Mouse (Mus musculus): ENCODE data around the gene Crlf1. TPM values are rescaled to one million over a fixed set of nuclear protein-coding genes. Genes with fewer than 3 reads are reported as not detected.
A peak's percentile ranks its signal among the peaks of the same experiment; 100 is the strongest.

Crlf1 gene
- total RNA-seq, 2 experiments from 2014 or later: 0.45 TPM; not detected in 1

DNA sequence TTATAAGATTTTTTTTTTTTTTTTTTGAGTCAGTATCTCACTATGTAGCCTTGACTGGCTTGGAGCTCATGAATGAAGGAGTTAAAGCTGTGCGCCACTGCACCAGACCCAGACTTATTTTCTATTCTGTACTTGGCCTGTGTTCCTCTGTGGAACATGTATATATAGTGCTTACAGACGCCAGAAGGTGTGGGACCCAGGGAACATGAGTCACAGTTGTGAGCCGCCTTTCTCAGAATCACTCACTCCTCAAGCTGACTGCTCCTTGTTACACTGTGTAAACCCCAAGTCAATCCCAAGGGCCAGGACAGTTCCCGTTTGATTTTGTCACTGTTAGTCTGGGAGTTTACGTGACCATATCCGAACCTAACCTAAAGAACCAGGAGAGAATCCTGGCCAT, 26.1 kb downstream of the Crlf1 start:
- no peak for DNase-seq (ENCODE audit: low spot score in 2 of 2)

DNA sequence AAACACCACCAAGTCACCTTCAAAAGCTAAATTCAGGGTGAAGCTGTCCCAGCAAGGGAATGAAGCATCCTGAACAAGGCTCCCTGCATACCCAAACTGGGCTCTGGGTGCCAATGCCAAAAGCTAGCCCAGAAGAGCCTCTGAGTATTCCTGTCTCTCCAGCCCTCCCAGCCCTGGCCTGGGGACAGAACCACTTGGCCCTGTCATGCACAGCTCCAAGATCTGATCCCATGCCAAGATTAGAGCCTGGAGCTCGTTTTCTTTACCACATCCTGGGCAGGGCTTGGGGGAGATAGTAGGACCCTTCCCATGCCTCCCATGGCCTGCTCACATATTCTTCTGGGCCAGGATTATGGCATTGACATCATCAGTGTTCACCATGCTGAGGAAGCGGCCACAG, 26.6 kb downstream of the Crlf1 start:
- DNase-seq (ENCODE audit: low spot score in 2 of 2): no peak

DNA sequence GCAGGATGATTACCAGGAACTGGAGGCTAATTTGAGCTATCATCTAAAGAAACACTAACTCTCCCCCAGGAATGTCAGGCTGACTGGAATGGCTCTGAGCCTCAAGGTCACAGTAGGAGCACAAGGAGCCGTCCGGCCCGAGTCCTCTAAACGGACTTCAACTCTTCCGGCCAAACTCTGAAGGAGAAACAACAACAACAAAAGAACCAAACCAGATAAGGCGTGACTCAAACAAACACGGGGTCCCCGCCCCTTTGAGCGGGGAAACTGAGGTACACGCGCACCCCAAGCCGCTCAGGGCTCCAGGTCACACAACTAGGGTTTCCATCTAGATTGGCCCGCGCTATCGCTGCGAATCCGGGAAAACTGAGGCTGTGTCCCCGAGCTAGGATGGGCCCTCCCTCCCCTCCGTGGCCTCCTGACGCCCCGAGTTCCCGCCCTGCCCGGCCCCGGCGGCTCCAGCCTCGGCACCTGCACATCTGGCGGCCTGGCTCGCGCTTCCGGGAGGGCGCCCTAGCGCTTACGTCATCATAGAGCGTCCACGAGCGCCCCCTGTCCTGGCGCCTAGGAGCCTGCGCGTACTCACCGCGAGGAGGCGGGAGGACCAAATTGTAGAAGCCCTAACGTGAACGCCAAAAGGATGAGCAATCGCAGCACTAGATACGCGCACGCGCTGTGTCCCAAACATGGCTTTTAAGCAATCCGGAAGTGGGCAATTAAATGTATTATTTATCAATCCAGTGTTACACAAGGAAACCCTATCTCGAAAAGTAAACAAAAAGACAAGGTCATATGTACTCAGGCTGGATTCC, 29.8 kb downstream of the Crlf1 start:
- peak; percentile 76 to 90 for DNase-seq (ENCODE audit: low spot score in 2 of 2)

DNA sequence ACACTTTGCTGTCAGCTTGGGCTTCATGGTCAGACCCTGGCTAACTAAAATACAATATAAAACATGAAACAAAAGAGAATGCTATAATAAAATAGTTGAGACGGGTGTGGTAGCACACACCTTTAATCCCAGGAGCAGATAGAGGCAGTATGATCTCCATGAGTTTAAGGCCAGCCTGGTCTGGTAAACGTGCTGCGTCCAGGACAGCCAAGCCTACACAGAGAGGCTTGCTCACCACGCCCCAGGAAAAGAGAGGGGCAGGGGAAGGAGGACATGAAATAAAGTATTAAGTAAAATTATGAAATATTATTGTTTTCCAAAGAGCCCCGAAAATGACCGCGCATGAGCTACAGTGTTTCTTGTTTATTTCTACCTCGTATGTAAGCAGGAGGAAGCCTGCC, 34.2 kb downstream of the Crlf1 start:
- DNase-seq (ENCODE audit: low spot score in 2 of 2): no peak

DNA sequence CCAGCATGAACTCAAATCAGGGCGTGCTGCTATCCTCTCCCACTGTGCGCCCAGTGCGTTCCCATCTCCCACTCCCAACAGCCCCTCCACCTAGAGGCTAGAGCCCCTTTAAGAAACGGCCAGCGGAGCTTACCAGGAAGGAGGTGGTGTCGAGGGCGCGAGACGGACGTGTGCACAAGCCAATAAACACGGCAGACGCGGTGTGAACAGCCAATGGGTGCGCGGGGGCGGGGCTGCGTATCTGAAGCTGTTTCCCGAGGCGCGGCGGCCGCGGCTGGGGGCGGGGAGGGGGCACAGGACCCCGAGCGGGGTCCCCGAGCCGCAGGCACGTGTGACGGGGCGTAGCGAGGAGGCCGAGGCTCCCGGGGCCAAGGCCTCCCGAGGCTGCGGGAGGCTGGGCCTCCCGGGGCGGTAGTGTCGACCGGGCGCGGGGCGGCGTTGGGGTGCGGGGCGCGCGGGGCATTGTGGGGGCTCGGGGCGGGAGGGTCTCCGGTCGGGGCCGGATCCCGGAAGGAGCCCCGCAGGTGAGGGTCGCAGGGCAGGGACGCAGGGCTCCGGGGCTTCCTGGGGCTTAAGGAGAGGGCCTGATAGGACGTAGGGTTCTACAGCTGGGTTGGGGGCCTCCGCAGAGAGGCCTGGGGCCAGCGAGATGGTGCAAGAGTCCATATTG, 34.7 kb downstream of the Crlf1 start, which contains the start of the genes Fkbp8 and Kxd1:
Gene Fkbp8 (plus strand): TSS at position 213 of the 670 bp plus-strand sequence.
Gene Kxd1 (minus strand): TSS at position 445 of the 670 bp plus-strand sequence.
- peak; percentile 95 to 99 for DNase-seq (ENCODE audit: low spot score in 2 of 2)

DNA sequence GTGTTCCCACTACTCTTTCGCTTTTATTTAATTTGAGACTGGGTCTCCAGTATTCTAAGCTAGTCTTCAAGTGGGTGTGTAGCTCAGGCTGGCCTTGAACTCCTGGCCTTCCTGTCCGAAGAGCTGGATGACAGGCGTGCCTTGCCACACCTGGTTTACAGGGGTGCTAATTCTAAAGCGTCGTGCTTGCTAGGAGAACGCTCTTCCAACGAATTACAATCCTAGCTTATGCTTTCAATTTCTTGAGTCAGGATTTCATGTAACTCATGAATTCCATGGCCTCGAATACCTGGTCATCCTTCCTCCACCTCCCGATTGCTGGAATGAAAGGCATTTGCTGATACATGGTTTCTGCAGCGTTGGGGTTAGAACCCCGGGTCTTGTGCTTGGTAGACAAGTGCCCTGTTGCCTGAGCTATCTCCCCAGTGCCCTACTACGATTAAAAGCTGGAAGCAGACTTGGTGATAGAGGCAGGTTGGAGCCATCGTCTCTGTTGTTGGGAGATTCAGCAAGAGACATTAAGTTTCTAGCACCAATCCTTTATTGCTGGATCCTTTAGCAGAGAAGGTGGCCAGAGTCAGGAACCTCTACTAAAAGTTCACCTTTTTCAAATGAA, 35.3 kb downstream of the Crlf1 start:
- DNase-seq (ENCODE audit: low spot score in 2 of 2): no peak

DNA sequence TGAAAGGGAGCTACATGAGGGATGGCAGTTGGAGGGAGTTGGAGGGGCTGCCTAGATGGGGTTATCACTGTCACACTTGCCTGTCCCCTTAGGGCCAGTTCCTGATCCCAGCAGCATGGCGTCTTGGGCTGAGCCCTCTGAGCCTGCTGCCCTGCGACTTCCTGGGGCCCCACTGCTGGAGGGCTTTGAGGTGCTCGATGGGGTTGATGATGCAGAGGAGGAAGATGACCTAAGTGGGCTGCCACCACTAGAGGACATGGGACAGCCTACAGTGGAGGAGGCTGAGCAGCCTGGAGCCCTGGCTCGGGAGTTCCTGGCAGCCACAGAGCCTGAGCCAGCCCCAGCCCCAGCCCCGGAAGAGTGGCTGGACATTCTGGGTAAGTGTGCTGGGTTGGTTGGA, 36.3 kb downstream of the Crlf1 start:
- no peak for DNase-seq (ENCODE audit: low spot score in 2 of 2)

DNA sequence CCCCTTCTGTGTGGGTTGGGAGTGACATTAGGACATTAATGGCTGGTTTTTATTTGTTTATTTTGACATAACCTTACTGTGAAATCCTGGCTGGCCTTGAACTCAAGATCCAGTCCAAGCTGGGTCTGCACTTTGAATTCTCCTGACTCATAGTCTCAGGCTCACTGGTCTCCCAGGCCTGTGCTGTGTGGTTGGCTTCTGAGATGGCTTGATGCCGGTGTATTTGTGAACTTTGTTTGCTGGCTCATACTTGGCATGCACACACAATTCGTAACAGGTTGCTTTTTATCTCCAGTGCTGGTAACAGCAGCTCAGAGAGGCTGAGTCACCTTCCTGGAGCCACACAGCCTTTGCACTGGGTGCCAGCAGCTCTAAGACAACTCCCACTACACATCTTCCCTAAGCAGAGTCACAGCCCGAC, 36.8 kb downstream of the Crlf1 start:
- DNase-seq (ENCODE audit: low spot score in 2 of 2): no peak

DNA sequence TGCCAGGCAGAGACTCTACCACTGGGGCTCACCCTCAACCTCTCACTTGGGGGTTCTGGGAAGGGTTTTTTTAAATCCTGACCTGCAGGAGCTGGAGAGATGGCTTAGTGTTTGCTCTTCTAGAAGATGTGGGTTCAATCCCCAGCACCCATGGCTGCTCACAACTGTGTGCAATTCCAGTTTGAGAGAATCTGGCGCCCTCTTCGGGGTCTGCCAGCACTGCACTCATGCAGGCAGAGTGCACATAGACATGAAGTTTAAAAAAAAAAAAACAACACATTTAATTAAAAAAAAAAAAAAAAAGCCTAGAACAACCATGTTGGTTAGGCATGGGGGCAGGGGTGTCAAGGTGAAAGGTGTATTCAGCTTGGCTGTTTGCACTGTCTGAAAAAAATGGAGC, 37.4 kb downstream of the Crlf1 start:
- no peak for DNase-seq (ENCODE audit: low spot score in 2 of 2)

DNA sequence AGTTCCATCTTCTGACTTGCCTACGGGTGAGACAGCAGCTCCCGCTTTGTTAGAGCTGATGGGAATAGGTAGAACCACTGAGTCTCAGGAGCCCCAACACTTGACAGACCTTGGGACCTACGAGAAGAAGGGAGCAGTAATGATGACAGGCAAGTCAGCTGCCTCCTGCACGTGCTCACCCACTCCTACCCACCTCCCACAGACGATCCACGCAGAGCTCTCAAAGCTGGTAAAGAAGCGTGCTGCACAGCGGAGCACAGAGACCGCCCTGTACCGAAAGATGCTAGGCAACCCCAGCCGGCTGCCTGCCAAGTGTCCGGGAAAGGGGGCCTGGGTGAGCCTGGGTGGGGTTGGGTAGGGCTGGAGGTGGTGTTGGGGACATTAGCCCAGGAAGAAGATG, 41.3 kb downstream of the Crlf1 start:
- DNase-seq (ENCODE audit: low spot score in 2 of 2): no peak

DNA sequence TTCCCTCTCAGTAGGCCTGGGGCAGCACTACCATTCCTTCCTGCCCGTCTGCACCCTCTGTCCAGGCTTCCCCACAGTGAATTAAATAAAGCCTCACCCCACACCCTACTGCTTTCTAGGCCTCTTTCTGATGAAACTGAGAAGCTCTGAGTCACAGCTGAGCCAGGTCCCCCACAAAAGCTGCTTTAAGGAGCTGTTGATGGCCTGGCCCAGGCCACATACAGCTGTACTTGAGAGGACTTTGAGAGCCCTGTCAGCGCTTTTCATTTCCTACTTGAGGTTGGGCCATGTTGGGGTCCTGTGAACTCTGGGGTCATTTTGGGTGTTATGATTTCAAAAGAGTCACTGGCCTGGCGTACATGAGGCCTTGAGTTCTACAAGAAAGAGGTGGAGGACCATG, 42.3 kb downstream of the Crlf1 start:
- DNase-seq (ENCODE audit: low spot score in 2 of 2): no peak

DNA sequence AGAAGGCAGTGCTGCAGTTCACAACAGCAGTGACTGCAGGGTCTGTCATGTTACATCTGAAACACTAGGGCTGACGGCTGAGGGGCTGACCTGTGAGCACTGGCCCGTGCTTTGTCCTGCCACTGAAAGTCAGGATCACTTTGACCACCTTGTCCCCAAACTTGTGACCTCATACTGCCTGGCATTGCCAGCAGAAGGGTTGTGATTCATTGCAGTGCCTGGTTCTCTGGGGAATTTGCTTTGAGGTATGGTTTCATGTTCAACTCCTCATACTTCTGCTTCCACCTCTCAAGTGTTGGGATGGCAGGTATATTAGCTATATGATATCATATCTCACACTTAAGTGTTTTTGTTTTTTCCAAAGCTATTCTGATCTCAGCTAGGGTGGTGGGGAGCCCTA, 42.7 kb downstream of the Crlf1 start:
- DNase-seq (ENCODE audit: low spot score in 2 of 2): no peak

DNA sequence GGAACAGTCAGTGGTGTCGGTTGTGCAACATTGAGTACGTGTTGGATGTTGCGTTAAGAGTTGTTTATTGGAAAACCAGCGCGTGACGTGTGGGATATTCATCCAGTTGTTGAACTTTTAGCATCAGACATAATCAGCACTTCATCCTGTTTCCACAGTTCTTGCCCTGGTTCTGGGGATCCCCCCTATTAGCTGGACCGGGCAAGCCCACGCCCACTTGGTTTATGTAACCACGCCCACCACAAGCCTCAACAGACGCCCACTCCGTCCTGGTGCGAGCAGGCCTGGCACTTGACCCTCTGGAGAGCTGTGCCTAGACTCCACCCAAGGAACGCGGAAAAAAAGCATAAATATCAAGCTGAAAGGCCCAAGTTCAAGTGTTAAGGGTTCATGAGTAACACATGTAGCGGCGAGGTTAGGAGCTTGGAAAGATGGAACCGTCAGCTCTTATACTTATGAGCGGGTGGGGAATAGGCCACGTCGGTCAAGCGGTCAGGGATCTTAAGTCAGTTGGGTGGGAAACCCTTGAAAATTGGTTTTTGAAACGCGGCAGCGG, 45.1 kb downstream of the Crlf1 start:
- peak in 1 of 2 experiments; percentile 53 for DNase-seq (ENCODE audit: low spot score in 2 of 2)

DNA sequence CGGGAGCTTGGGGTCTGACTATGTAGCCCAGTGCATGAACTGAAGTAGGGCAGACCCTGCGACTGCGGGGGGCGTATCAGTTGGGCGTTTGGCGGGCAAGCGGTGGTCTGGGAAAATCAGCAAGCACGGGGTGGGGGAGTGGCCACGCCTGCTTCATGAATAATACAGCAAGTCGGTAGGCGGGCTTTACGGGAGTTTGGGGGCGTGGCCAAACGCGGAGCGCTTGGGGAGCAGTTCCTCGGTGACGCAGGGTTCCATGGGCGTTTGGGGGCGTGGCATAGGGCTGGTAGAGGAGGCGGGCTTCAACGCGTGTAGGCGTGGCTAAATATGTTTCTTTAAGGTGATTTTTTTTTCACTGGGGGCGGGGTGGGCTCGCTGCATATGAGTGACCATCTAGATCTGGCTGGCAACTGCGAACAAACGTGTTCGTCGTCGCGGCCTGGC, 45.7 kb downstream of the Crlf1 start:
- DNase-seq (ENCODE audit: low spot score in 2 of 2): peak; percentile 95 to 99

DNA sequence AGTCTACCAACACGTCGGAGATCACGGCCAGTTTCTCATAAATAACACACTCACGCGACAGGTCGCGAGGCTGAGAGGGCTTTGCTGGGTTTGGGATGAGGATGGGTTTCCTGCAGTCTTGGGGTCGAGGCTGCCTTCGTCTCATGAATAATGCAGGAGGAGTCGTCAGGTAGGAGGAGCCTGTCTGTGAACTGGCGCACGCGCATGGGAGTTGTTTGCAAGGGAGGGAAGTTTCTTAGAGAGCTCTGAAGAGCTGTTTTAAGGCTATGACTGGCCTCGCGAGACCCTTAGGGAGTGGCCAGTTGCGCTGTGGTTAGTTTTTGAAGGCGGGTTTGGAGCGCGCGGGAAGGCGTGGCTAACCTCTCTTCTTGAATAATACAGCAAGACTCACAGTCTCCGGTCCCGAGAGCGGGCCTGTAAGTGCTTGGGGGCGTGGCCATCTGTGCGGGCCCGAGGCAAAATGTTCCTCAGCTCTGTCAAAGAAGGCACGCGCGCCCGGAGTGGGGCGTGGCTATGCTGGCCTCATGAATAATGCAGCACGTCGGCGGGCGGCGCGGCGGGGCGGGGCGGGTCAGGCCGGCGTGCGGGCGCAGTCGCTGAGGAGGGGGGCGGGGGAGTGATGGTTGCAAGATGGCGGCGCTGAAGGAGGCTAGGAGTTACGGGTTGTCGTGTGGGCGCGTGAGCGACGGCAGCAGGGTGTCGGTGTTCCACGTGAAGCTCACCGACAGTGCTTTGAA, 46.3 kb downstream of the Crlf1 start, which contains the start of gene Ell:
Gene Ell (plus strand): TSS at position 381 of the 737 bp plus-strand sequence.
- peak; percentile 99 to 100 for DNase-seq (ENCODE audit: low spot score in 2 of 2)

DNA sequence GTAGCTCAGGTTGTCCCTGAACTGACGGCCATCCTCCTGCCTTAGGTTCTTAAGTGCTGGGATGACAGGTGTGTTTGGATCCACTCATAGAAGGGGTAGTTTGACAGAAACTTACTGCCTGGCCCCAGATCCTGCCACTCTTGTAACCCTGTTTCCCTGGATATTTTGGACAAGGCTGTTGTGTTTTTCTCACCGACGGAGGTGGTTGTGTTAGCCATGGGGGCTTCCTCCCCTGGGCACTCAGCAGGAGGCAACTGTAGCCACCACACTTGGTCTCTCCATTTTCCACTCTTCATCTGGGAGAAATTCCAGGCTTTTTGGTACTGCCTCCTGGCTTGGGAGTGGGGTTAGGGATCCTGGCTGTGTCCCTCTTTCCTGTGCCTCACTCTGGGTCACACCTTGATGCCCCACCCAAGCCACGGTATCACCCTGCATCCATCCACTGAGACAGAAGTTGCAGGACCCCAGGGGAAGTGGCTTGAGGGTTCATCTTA, 47.1 kb downstream of the Crlf1 start:
- no peak for DNase-seq (ENCODE audit: low spot score in 2 of 2)

DNA sequence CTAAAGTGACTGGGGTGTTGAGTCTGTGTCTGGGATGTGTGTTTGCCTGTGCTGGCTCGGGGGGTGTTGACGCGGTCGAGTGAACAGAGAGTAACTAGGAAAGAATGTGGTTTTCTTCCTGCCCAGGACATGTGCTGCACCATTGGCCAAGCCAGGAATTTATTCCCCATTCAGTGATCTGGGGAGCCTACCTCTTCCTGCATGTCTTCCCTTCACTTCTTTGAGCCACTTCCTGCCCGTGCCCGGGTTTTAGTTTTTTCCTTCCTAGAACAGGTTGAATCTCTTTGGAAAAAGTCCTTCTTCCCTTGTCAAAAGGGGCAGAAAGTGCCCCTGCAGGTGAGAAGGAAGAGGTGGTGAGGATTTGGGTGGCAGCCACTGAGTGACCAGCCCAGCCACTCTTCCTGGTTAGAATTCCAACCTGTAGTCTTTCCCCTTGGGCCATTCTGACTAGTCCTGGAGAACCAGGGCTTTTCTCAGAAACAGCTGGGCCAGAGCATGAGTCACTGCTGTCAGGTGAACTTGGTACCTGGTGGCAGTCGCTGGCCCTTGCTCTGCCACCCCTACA, 47.6 kb downstream of the Crlf1 start:
- DNase-seq (ENCODE audit: low spot score in 2 of 2): no peak

DNA sequence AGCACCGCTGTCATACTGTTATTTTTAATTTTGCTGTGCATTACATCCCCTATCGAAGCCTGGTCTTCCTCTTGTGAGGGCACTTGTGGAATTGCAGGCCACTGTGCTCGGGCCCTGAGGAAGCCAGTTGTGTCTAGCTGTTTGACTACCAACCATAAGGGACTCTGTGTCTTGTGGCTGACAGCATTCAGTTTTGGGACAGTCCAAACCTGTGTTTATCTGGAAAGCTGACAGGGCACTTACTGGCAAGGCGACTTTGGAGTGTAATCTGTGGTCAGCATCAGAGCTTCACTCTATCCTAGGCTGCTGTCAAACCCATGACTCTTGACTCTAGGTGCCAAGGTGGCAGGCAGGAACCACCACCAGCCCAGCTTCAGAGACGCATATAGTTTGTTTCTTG, 48.1 kb downstream of the Crlf1 start:
- no peak for DNase-seq (ENCODE audit: low spot score in 2 of 2)

DNA sequence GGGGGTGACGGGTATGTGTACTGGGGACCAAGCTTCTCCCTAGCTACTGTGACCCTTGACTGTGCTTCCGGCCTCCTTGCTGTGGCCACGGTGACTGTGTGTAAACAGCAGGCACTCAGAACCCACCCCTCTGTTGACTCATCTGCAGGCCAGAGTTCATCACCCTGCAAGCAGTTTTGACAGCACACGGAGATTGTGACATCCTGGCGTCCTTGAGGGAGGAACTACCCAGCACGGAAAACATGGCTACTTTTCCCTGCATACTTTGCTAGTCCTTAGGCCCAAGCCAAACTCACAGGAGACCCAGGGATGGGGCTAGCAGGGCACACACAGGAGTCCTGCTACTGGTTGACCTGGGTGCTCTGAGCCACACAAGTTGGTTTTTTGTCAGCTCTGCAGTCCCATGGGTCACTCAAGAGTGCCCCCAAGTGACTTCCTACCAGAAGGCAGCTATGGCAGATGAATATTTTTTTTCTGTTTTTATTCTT, 51.3 kb downstream of the Crlf1 start:
- peak in 1 of 2 experiments; percentile 39 for DNase-seq (ENCODE audit: low spot score in 2 of 2)

DNA sequence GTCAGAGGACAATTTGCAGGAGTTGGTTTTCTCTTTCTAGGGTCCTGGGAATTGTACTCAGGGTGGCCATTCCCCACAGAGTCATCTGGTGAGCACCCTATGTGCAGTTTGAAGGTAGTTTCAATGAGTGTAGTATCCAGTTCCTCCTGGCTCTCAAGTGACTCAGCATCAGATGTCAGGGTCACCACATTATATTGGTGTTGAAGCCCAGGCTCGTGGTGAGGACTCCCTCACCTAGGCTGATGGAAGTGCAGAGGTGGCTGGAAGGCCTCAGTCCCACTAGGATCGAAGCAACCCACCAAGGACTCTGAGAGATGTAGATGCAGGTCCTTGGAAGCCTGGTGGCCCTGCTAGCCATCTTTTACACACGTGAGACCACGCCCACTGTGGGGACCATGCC, 53.5 kb downstream of the Crlf1 start:
- DNase-seq (ENCODE audit: low spot score in 2 of 2): no peak
